Mouse (Mus musculus) heart, embryonic 13.5 days (tissue): ENCODE data around the gene Tmem114. TPM values are rescaled to one million over a fixed set of nuclear protein-coding genes. Genes with fewer than 3 reads are reported as not detected.

Experiments used
- ATAC-seq: fragments of 200-750 bp; cut with Nextera tagmentation; 2 replicates; pipeline ENCODE4 v1.8.0; 2017; ENCODE audit warnings: moderate TSS enrichment; ENCODE audit not compliant: insufficient number of reproducible peaks, low FRiP score, low TSS enrichment; ENCODE audit errors: extremely low read depth
- H3K27ac ChIP-seq: fragments of 300-500 bp; sonication (generic); replicated peaks from 2 replicates; pipeline ENCODE4 v1.5.1; 2015; ENCODE audit warnings: moderate library complexity, mild to moderate bottlenecking, inconsistent platforms
- H3K27me3 ChIP-seq: fragments of 300-500 bp; sonication (generic); replicated peaks from 2 replicates; pipeline ENCODE4 v1.6.1; 2015; ENCODE audit warnings: mild to moderate bottlenecking, inconsistent platforms
- H3K36me3 ChIP-seq: fragments of 300-500 bp; sonication (generic); 2 replicates; pipeline ENCODE4 v1.6.1; 2015; ENCODE audit warnings: mild to moderate bottlenecking, inconsistent platforms
- H3K4me1 ChIP-seq: fragments of 300-500 bp; sonication (generic); 2 replicates; pipeline ENCODE4 v1.6.1; 2015; ENCODE audit warnings: inconsistent platforms
- H3K4me2 ChIP-seq: fragments of 300-500 bp; sonication (generic); 2 replicates; pipeline ENCODE4 v1.6.1; 2015; ENCODE audit warnings: inconsistent platforms, mild to moderate bottlenecking, moderate library complexity
- H3K4me3 ChIP-seq: fragments of 300-500 bp; sonication (generic); 2 replicates; pipeline ENCODE4 v1.5.1; 2015; ENCODE audit warnings: moderate library complexity, mild to moderate bottlenecking, inconsistent platforms
- H3K9ac ChIP-seq: fragments of 300-500 bp; sonication (generic); 2 replicates; pipeline ENCODE4 v1.6.1; 2015; ENCODE audit warnings: inconsistent platforms, mild to moderate bottlenecking, moderate library complexity
- H3K9me3 ChIP-seq: fragments of 300-500 bp; sonication (generic); 2 replicates; pipeline ENCODE4 v1.6.1; 2016; ENCODE audit warnings: inconsistent platforms
- WGBS: fragments of 180-500 bp; shearing (Covaris S2); methylation state at CpG from one replicate; pipeline ENCODE4 v1.1.7; 2015; ENCODE audit warnings: mixed read lengths; 5-methylcytosine and 5-hydroxymethylcytosine counted together
- polyA plus RNA-seq: library from polyadenylated mRNA; unstranded; fragments of >200 nt; fragmentation: Nextera tagmentation; extraction: Ambion mirVana; gene quantifications from 2 replicates; pipeline ENCODE4 v1.2.1, GENCODE M21; 2015

Gene Tmem114
- polyA plus RNA-seq, 1 experiment from 2014 or later, result not detected

- Histone ChIP-seq H3K27ac (no peak overlapping the region), H3K4me2 (peak overlapping the region; percentile 69), H3K36me3 (no peaks in the 10 kb centered on the region), H3K4me3 (peak overlapping the region; percentile 45), H3K4me1 (peaks cover 10% of the 10 kb centered on the region), H3K27me3 (peaks cover 77% of the 10 kb centered on the region), H3K9ac (0 out of 2 replicates have a peak overlapping the region, but pooled peaks have one; percentile 10), H3K9me3 (no peaks in the 10 kb centered on the region)
- WGBS, result 5% methylated on average over 43 of the region's 43 CpGs
- no peak for ATAC-seq
Measured at GRCm38 (mm10) chr16:8424161-8424970, 570 bp downstream of the Tmem114 start.

- WGBS, result 40% methylated on average over 7 of the region's 7 CpGs
- H3K27me3 ChIP-seq, result peaks cover 77% of the 10 kb centered on the region
- no peak for ATAC-seq
Measured at GRCm38 (mm10) chr16:8423626-8424114, 1.3 kb downstream of the Tmem114 start.

GRCm38 (mm10) chr16:8420842-8421241 is 4.1 kb downstream of the Tmem114 start:
- no peak overlapping the region for H3K27ac ChIP-seq
- no peak for ATAC-seq
- no peak overlapping the region for H3K9ac ChIP-seq
- H3K27me3 ChIP-seq, result peaks cover 60% of the 10 kb centered on the region
- peaks cover 10% of the 10 kb centered on the region for H3K4me1 ChIP-seq
- H3K9me3 ChIP-seq, result no peaks in the 10 kb centered on the region
- WGBS, result 81% methylated on average over 4 of the region's 4 CpGs
- H3K4me3 ChIP-seq, result no peak overlapping the region
- H3K4me2 ChIP-seq, result no peak overlapping the region
- H3K36me3 ChIP-seq, result no peaks in the 10 kb centered on the region

More at GRCm38 (mm10) chr16:8423626-8424114, 1.3 kb downstream of the Tmem114 start:
- H3K27ac ChIP-seq, result no peak overlapping the region
- no peak overlapping the region for H3K4me3 ChIP-seq
- no peaks in the 10 kb centered on the region for H3K9me3 ChIP-seq
- no peak overlapping the region for H3K9ac ChIP-seq
- no peak overlapping the region for H3K4me2 ChIP-seq
- no peaks in the 10 kb centered on the region for H3K36me3 ChIP-seq
- peaks cover 10% of the 10 kb centered on the region for H3K4me1 ChIP-seq

GRCm38 (mm10) chr16:8420381-8420780 is 4.6 kb downstream of the Tmem114 start:
- Histone ChIP-seq H3K9me3 (no peaks in the 10 kb centered on the region), H3K27ac (no peak overlapping the region), H3K4me1 (peaks cover 10% of the 10 kb centered on the region), H3K4me2 (no peak overlapping the region), H3K27me3 (peaks cover 57% of the 10 kb centered on the region), H3K4me3 (no peak overlapping the region), H3K9ac (no peak overlapping the region), H3K36me3 (no peaks in the 10 kb centered on the region)
- no peak for ATAC-seq
- WGBS, result 68% methylated on average over 10 of the region's 10 CpGs

DNA sequence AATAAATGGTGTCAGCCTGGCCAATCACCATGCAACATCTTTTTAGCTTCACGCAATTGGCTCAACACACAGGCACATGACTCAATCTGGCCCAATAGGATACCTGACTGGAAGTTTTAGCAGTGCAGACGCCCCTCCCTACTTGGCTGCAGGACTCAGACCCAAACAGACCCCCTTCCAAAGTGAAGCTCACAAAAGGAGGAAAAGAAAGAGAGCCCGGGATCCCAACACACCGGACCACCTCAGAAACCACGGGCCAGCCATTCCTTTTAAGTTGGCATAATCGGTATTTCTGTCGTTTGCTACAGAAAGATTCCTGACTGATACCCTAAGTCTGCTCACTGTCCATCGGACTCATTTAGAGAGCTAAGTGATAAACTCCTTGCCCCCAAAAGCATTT is 5.3 kb downstream of the Tmem114 start:
- ATAC-seq, result no peak
- H3K27ac ChIP-seq, result no peak overlapping the region
- H3K9me3 ChIP-seq, result no peaks in the 10 kb centered on the region
- peaks cover 57% of the 10 kb centered on the region for H3K27me3 ChIP-seq
- H3K4me1 ChIP-seq, result peaks cover 5% of the 10 kb centered on the region
- H3K36me3 ChIP-seq, result no peaks in the 10 kb centered on the region
- H3K9ac ChIP-seq, result no peak overlapping the region
- WGBS, result 79% methylated on average over 8 of the region's 8 CpGs
- H3K4me3 ChIP-seq, result no peak overlapping the region
- H3K4me2 ChIP-seq, result no peak overlapping the region

DNA sequence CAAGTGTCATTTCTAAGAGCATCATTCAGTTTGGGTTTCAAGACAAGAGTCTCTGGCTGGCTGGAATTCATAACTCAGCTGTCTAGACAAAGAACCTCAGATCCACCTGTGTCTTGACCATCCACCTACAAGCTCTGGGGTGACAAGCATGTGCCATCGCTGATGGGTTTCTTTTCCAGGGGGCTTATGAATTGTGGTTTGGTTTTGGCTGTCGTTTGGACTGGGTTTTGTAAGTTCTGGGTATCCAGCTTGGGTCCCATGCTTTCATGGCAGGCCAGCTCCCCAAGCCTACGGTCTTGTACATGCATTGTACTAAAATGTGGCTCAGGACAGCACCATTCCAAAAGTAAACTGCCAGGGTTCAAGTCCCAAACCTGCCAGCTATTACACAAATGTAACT is 6.8 kb downstream of the Tmem114 start:
- Histone ChIP-seq H3K4me2 (no peak overlapping the region), H3K9ac (no peak overlapping the region), H3K27ac (no peak overlapping the region), H3K36me3 (no peaks in the 10 kb centered on the region), H3K27me3 (peaks cover 52% of the 10 kb centered on the region), H3K9me3 (no peaks in the 10 kb centered on the region), H3K4me3 (no peak overlapping the region), H3K4me1 (no peaks in the 10 kb centered on the region)
- no peak for ATAC-seq
- WGBS, result 73% methylated on average over 3 of the region's 3 CpGs

DNA sequence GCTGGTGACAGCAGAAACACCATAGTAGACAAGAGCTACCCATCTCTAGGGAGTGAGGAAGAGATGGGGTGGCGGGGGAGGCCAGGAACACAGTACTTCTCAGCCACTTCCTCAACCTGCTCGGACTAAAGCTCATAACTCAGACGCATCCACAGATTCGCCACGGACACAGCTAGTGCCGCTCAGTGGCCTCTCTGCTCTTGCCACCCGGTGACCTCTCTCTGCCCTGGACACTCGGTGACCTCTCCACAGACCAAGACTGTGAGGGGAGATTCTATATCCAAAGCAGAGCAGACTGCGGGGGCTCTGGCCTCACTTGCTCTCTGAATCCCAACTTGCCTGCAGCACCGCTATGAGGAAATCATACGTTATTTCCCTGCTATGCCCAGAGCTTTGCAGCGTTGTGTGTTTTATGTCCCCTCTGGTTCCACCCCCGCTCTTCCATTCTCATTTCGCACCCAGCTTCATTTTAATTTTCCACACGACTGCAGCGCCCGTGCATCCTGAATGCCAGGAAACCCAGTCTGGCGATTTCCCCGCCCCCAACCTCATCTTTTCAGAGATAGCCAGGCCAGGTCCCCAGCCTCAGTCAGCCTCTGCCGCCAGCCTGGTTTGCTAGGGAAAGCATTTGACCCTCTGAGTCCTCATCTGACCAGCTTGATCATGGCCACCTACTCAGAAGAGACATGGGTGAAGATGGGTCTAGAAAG is 7.8 kb downstream of the Tmem114 start:
- H3K36me3 ChIP-seq, result no peaks in the 10 kb centered on the region
- no peaks in the 10 kb centered on the region for H3K4me1 ChIP-seq
- no peak overlapping the region for H3K4me2 ChIP-seq
- H3K9me3 ChIP-seq, result no peaks in the 10 kb centered on the region
- peaks cover 50% of the 10 kb centered on the region for H3K27me3 ChIP-seq
- no peak for ATAC-seq
- no peak overlapping the region for H3K27ac ChIP-seq
- WGBS, result 67% methylated on average over 20 of the region's 20 CpGs
- no peak overlapping the region for H3K4me3 ChIP-seq
- H3K9ac ChIP-seq, result no peak overlapping the region

- H3K27me3 ChIP-seq, result peaks cover 49% of the 10 kb centered on the region
- WGBS, result 74% methylated on average over 8 of the region's 8 CpGs
- no peak for ATAC-seq
- no peak overlapping the region for H3K9ac ChIP-seq
- H3K4me1 ChIP-seq, result no peaks in the 10 kb centered on the region
- no peaks in the 10 kb centered on the region for H3K36me3 ChIP-seq
- H3K27ac ChIP-seq, result no peak overlapping the region
- no peaks in the 10 kb centered on the region for H3K9me3 ChIP-seq
- no peak overlapping the region for H3K4me2 ChIP-seq
- no peak overlapping the region for H3K4me3 ChIP-seq
Measured at GRCm38 (mm10) chr16:8415996-8416395, 8.9 kb downstream of the Tmem114 start.

- Histone ChIP-seq H3K27ac (no peak overlapping the region), H3K9ac (no peak overlapping the region), H3K4me3 (no peak overlapping the region), H3K4me1 (no peaks in the 10 kb centered on the region; the same call in none of the 2 replicates), H3K4me2 (no peak overlapping the region), H3K27me3 (peaks cover 58% of the 10 kb centered on the region), H3K36me3 (no peaks in the 10 kb centered on the region), H3K9me3 (no peaks in the 10 kb centered on the region)
- 75% methylated on average over 8 of the region's 8 CpGs for WGBS
- no peak for ATAC-seq
Measured at GRCm38 (mm10) chr16:8413441-8413840, 11.5 kb downstream of the Tmem114 start.

GRCm38 (mm10) chr16:8412213-8412612 is 12.7 kb downstream of the Tmem114 start:
- H3K27me3 ChIP-seq, result peaks cover 58% of the 10 kb centered on the region
- H3K36me3 ChIP-seq, result no peaks in the 10 kb centered on the region
- H3K4me1 ChIP-seq, result no peaks in the 10 kb centered on the region; the same call in none of the 2 replicates
- no peak overlapping the region for H3K9ac ChIP-seq
- H3K4me2 ChIP-seq, result peak overlapping the region; percentile 31; the same call in 1 of the 2 replicates
- H3K27ac ChIP-seq, result no peak overlapping the region
- 9% methylated on average over 7 of the region's 7 CpGs for WGBS
- H3K4me3 ChIP-seq, result no peak overlapping the region
- H3K9me3 ChIP-seq, result no peaks in the 10 kb centered on the region
- no peak for ATAC-seq

- H3K9ac ChIP-seq, result no peak overlapping the region
- 14% methylated on average over 10 of the region's 10 CpGs for WGBS
- no peak overlapping the region for H3K27ac ChIP-seq
- H3K4me2 ChIP-seq, result peak overlapping the region; percentile 16; the same call in 1 of the 2 replicates
- H3K27me3 ChIP-seq, result peaks cover 60% of the 10 kb centered on the region
- H3K4me1 ChIP-seq, result no peaks in the 10 kb centered on the region; the same call in none of the 2 replicates
- H3K9me3 ChIP-seq, result no peaks in the 10 kb centered on the region
- no peaks in the 10 kb centered on the region for H3K36me3 ChIP-seq
- H3K4me3 ChIP-seq, result no peak overlapping the region
- peak; percentile 39; the same call in 1 of the 2 replicates for ATAC-seq
Measured at GRCm38 (mm10) chr16:8409197-8409596, 15.7 kb downstream of the Tmem114 start.
